Mouse (Mus musculus) heart, embryonic 11.5 days (tissue): Measurements from ENCODE around the gene Cdkn3. TPM values are rescaled to one million over a fixed set of nuclear protein-coding genes. Genes with fewer than 3 reads are reported as not detected.

Experiments used
- ATAC-seq: fragments of 200-750 bp; cut with Nextera tagmentation; replicated peaks from 2 replicates; pipeline ENCODE4 v1.8.0; 2017; ENCODE audit warnings: moderate library complexity; ENCODE audit not compliant: insufficient number of reproducible peaks, low FRiP score, low TSS enrichment
- H3K27ac ChIP-seq: fragments of 300-500 bp; sonication (generic); 2 replicates; pipeline ENCODE4 v1.5.1; 2014; ENCODE audit warnings: mild to moderate bottlenecking, low read depth, low read length
- H3K27me3 ChIP-seq: fragments of 300-500 bp; sonication (generic); 2 replicates; pipeline ENCODE4 v1.6.1; 2014; ENCODE audit warnings: mild to moderate bottlenecking, low read length, mixed read lengths; ENCODE audit not compliant: control insufficient read depth, insufficient read depth
- H3K36me3 ChIP-seq: fragments of 300-500 bp; sonication (generic); 2 replicates; pipeline ENCODE4 v1.6.1; 2014; ENCODE audit warnings: mild to moderate bottlenecking, low read length, moderate library complexity, mixed read lengths; ENCODE audit not compliant: control insufficient read depth, insufficient read depth
- H3K4me1 ChIP-seq: fragments of 300-500 bp; sonication (generic); 2 replicates; pipeline ENCODE4 v1.6.1; 2014; ENCODE audit warnings: low read length; ENCODE audit not compliant: control insufficient read depth, insufficient read depth
- H3K4me2 ChIP-seq: fragments of 300-500 bp; sonication (generic); 2 replicates; pipeline ENCODE4 v1.6.1; 2014; ENCODE audit warnings: mild to moderate bottlenecking, moderate library complexity
- H3K4me3 ChIP-seq: fragments of 300-500 bp; sonication (generic); 2 replicates; pipeline ENCODE4 v1.5.1; 2014; ENCODE audit warnings: low read depth, low read length
- H3K9ac ChIP-seq: fragments of 300-500 bp; sonication (generic); 2 replicates; pipeline ENCODE4 v1.6.1; 2014; ENCODE audit warnings: mild to moderate bottlenecking, low read depth, low read length, moderate library complexity
- H3K9me3 ChIP-seq: fragments of 300-500 bp; sonication (generic); replicated peaks from 2 replicates; pipeline ENCODE4 v1.6.1; 2016; ENCODE audit warnings: low read length; ENCODE audit not compliant: control insufficient read depth
- WGBS: fragments of 180-500 bp; shearing (Covaris S2); extraction: QIAGEN DNeasy Blood & Tissue Kit; methylation state at CpG from one replicate; pipeline ENCODE4 v1.1.7; 2014; ENCODE audit not compliant: insufficient replicate concordance; 5-methylcytosine and 5-hydroxymethylcytosine counted together
- polyA plus RNA-seq: library from polyadenylated mRNA; unstranded; fragments of >200 nt; fragmentation: Nextera tagmentation; extraction: Ambion mirVana; gene quantifications from 2 replicates; pipeline ENCODE4 v1.2.1, GENCODE M21; 2014

Gene Cdkn3
- polyA plus RNA-seq, 1 experiment from 2014 or later, result 59.4 TPM

DNA sequence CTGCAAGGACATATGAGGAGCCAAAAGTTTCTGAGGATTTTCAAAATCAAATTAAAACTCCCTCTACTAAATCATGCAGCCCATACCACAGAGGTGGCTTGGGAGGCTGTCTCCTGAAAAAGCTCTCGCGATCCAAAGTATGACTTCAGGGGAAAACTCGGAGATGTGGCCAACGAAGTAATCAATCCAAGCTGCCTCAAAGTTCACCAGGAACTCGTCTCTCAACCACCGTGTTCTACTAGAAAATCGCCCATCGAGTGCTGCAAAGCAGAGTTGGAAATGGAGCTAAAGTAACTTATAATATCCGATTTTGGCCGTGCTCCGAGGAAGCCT, 27.1 kb downstream of the Cdkn3 start:
- Histone ChIP-seq H3K4me1 (peaks cover 13% of the 10 kb centered on the region), H3K36me3 (no peaks in the 10 kb centered on the region), H3K9ac (peak overlapping the region; percentile 99), H3K27ac (peak overlapping the region; percentile 99), H3K4me3 (peak overlapping the region; percentile 98), H3K4me2 (peak overlapping the region; percentile 84), H3K9me3 (no peaks in the 10 kb centered on the region), H3K27me3 (no peaks in the 10 kb centered on the region)
- ATAC-seq, result no peak
- under 1% methylated on average over 11 of the region's 11 CpGs for WGBS

DNA sequence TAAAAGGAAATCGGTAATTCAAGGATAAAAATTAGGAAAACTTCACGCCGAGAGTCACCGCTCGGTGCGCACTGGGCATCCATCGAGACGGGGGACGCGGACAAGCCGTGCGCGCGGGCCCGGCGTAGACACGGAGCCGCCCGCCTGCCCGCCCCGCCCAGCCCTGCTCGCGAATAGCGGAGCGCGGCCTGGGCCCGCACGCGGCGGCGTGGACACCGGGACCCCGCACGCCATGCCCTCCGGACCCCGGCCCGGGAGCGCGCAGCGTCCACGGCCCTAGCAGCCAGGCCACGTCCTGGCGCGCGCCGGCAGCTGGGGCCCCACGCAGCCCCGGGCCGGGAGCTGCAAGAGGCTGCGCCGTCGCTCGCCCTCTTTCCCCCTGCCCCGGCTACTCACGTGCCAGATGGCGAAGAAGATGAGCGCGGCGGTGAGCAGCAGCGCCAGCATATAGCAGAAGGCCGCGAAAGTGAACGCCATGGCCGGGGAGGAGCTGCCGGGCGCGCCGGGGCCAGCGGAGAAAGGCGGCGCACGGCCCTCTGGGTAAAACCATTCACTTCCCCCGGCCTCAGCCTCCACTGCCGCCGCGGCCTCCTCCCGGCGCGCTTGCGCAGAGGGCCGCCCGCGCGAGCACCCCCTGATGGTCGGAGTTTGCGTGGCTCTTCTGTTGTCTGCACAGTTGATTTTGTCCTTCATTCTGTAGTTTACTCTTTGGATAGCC, 27.6 kb downstream of the Cdkn3 start, which contains the start of gene Cnih1:
TSS of gene Cnih1 (minus strand) at position 625 of the 718 bp plus-strand sequence.
- Histone ChIP-seq H3K4me2 (peak within 1 kb of the TSS; percentile 84), H3K4me1 (peaks cover 13% of the 10 kb centered on the region), H3K9ac (peak within 1 kb of the TSS; percentile 99), H3K36me3 (no peaks in the 10 kb centered on the region), H3K9me3 (no peaks in the 10 kb centered on the region), H3K27ac (peak within 1 kb of the TSS; percentile 99), H3K4me3 (peak within 1 kb of the TSS; percentile 98), H3K27me3 (no peaks in the 10 kb centered on the region)
- under 1% methylated on average over 80 of the region's 86 CpGs for WGBS
- ATAC-seq, result peak; percentile 92

- H3K27me3 ChIP-seq, result no peaks in the 10 kb centered on the region
- H3K4me3 ChIP-seq, result peak overlapping the region; percentile 98
- 14% methylated on average over 8 of the region's 8 CpGs for WGBS
- no peak for ATAC-seq
- peaks cover 13% of the 10 kb centered on the region for H3K4me1 ChIP-seq
- H3K9me3 ChIP-seq, result no peaks in the 10 kb centered on the region
- peak overlapping the region; percentile 99 for H3K9ac ChIP-seq
- H3K27ac ChIP-seq, result peak overlapping the region; percentile 99
- H3K4me2 ChIP-seq, result peak overlapping the region; percentile 63
- H3K36me3 ChIP-seq, result no peaks in the 10 kb centered on the region
Observed at GRCm38 (mm10) chr14:46788505-46788901, 28.2 kb downstream of the Cdkn3 start.

DNA sequence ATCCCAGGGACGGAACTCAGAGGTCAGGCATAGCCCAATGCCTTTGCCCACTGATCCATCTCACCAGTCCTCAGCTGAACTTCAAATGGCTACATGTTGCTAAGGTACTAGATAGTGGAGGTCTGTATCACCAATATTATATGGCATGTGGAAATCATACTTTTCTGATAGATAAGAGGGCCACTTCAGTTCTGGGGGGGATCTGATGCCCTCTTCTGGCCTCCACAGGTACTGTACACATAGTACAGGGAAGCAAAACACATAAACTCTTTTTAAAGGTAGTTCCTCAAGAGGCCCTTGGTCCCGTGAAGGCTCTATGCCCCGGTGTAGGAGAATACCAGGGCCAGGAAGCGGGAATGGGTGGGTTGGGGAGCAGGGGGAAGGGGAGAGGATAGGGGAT, 30.0 kb downstream of the Cdkn3 start:
- Histone ChIP-seq H3K27ac (no peak overlapping the region), H3K27me3 (no peaks in the 10 kb centered on the region), H3K4me3 (no peak overlapping the region), H3K36me3 (no peaks in the 10 kb centered on the region), H3K9ac (no peak overlapping the region), H3K4me2 (no peak overlapping the region), H3K9me3 (no peaks in the 10 kb centered on the region), H3K4me1 (peaks cover 13% of the 10 kb centered on the region)
- WGBS, result 80% methylated on average over 4 of the region's 4 CpGs
- ATAC-seq, result no peak

- H3K9me3 ChIP-seq, result no peaks in the 10 kb centered on the region
- peaks cover 13% of the 10 kb centered on the region for H3K4me1 ChIP-seq
- WGBS, result 86% methylated on average over 6 of the region's 6 CpGs
- no peaks in the 10 kb centered on the region for H3K27me3 ChIP-seq
- no peak overlapping the region for H3K9ac ChIP-seq
- H3K4me3 ChIP-seq, result no peak overlapping the region
- H3K36me3 ChIP-seq, result no peaks in the 10 kb centered on the region
- H3K27ac ChIP-seq, result no peak overlapping the region
- H3K4me2 ChIP-seq, result no peak overlapping the region
- ATAC-seq, result no peak
Observed at GRCm38 (mm10) chr14:46790723-46791122, 30.4 kb downstream of the Cdkn3 start.

DNA sequence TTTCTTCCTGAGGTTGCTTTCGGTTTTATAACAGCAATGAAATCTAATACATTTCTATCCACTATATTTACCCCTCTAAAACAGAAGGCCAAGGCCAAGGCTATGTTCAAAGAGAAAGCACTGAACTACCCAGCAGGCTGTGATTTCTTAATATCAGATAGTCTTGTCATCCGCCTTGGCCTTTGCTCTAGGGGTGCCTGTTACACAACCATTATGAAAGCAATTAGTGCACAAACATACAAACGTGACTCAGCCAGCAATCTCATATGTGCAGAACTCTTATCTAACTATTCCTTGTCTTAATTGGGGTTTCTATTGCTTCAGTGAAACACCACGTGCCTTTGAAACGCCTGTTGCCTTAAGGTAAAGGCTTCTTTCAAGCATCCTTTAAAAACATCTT, 33.8 kb downstream of the Cdkn3 start:
- WGBS, result 87% methylated on average over 5 of the region's 5 CpGs
- no peak for ATAC-seq
- Histone ChIP-seq H3K4me1 (no peaks in the 10 kb centered on the region), H3K9me3 (no peaks in the 10 kb centered on the region), H3K4me2 (no peak overlapping the region), H3K27ac (no peak overlapping the region), H3K36me3 (no peaks in the 10 kb centered on the region; the same call in 1 of the 2 replicates), H3K27me3 (no peaks in the 10 kb centered on the region), H3K4me3 (no peak overlapping the region), H3K9ac (no peak overlapping the region)

- no peak overlapping the region for H3K4me3 ChIP-seq
- H3K36me3 ChIP-seq, result no peaks in the 10 kb centered on the region; the same call in 1 of the 2 replicates
- no peak for ATAC-seq
- peaks cover 2% of the 10 kb centered on the region; the same call in 1 of the 2 replicates for H3K4me1 ChIP-seq
- H3K4me2 ChIP-seq, result no peak overlapping the region
- no peak overlapping the region for H3K9ac ChIP-seq
- H3K27me3 ChIP-seq, result no peaks in the 10 kb centered on the region
- WGBS, result 67% methylated on average over 3 of the region's 3 CpGs
- H3K27ac ChIP-seq, result 0 out of 2 replicates have a peak overlapping the region, but pooled peaks have one; percentile 35
- H3K9me3 ChIP-seq, result no peaks in the 10 kb centered on the region
Observed at GRCm38 (mm10) chr14:46800684-46801345, 40.5 kb downstream of the Cdkn3 start.

GRCm38 (mm10) chr14:46803259-46803658, 42.9 kb downstream of the Cdkn3 start:
- Histone ChIP-seq H3K4me1 (peaks cover 2% of the 10 kb centered on the region; the same call in 1 of the 2 replicates), H3K4me3 (no peak overlapping the region), H3K4me2 (no peak overlapping the region), H3K27ac (no peak overlapping the region), H3K9me3 (no peaks in the 10 kb centered on the region), H3K9ac (no peak overlapping the region), H3K27me3 (no peaks in the 10 kb centered on the region), H3K36me3 (no peaks in the 10 kb centered on the region; the same call in 1 of the 2 replicates)
- WGBS, result 88% methylated on average over 4 of the region's 4 CpGs
- ATAC-seq, result no peak
